Mouse (Mus musculus) megakaryocyte, adult 5-6 weeks (primary cell): ENCODE data around the gene Rnf157. TPM values are rescaled to one million over a fixed set of nuclear protein-coding genes. Genes with fewer than 3 reads are reported as not detected.
"Not testable (repeated sequence)": the region's sequence is repeated elsewhere in the genome, so short reads cannot be mapped to it uniquely, and the experiment has no call there.

Source experiments
- ATAC-seq: 2 replicates; pipeline ENCODE4 v1.8.0; 2016; ENCODE audit warnings: mild to moderate bottlenecking, inconsistent platforms; ENCODE audit not compliant: poor library complexity, severe bottlenecking
- total RNA-seq, 2 experiments: library from RNA; stranded (forward) in 1 of 2; stranded (reverse) in 1 of 2; fragments of 153-499, 151-499 nt in 1 of 2; fragments of 221-1000, 200-1000 nt in 1 of 2; gene quantifications; 2 replicates each; pipeline versions ENCODE4 v1.2.3 to v1.2.4; 2015 to 2017

Gene Rnf157
- total RNA-seq, 2 experiments from 2014 or later, result 5.7 to 6.2 TPM

- ATAC-seq, result no peak
Measured at GRCm38 (mm10) chr11:116418841-116419462, 6.1 kb upstream of the Rnf157 start.

GRCm38 (mm10) chr11:116418194-116418840 lies 5.5 kb upstream of the Rnf157 start:
- peak; percentile 64 for ATAC-seq

- no peak for ATAC-seq
Measured at GRCm38 (mm10) chr11:116417054-116417453, 4.2 kb upstream of the Rnf157 start.

GRCm38 (mm10) chr11:116416196-116416943 lies 3.5 kb upstream of the Rnf157 start:
- ATAC-seq, result no peak

GRCm38 (mm10) chr11:116413631-116414022 lies 795 bp upstream of the Rnf157 start:
- ATAC-seq, result peak; percentile 11; the same call in 1 of the 2 replicates

- peak; percentile 31 for ATAC-seq
Measured at GRCm38 (mm10) chr11:116412028-116412827, 604 bp downstream of the Rnf157 start.

GRCm38 (mm10) chr11:116411582-116411981 lies 1.2 kb downstream of the Rnf157 start:
- ATAC-seq, result no peak

GRCm38 (mm10) chr11:116410415-116410814 lies 2.4 kb downstream of the Rnf157 start:
- not testable (repeated sequence) for ATAC-seq

- ATAC-seq, result no peak
Measured at GRCm38 (mm10) chr11:116409008-116409407, 3.8 kb downstream of the Rnf157 start.

GRCm38 (mm10) chr11:116406231-116406728 lies 6.6 kb downstream of the Rnf157 start:
- ATAC-seq, result peak; percentile 33; the same call in 1 of the 2 replicates

- no peak for ATAC-seq
Measured at GRCm38 (mm10) chr11:116405601-116406000, 7.2 kb downstream of the Rnf157 start.

- ATAC-seq, result no peak
Measured at GRCm38 (mm10) chr11:116400560-116400959, 12.3 kb downstream of the Rnf157 start.

- no peak for ATAC-seq
Measured at GRCm38 (mm10) chr11:116398348-116398677, 14.5 kb downstream of the Rnf157 start.

- ATAC-seq, result no peak
Measured at GRCm38 (mm10) chr11:116397517-116398347, 15.1 kb downstream of the Rnf157 start.

GRCm38 (mm10) chr11:116396934-116397330 lies 15.9 kb downstream of the Rnf157 start:
- ATAC-seq, result no peak

GRCm38 (mm10) chr11:116396276-116396933 lies 16.4 kb downstream of the Rnf157 start:
- no peak for ATAC-seq

GRCm38 (mm10) chr11:116394769-116395168 lies 18.1 kb downstream of the Rnf157 start:
- ATAC-seq, result peak; percentile 49

- peak; percentile 96 for ATAC-seq
Measured at GRCm38 (mm10) chr11:116388841-116389480, 23.9 kb downstream of the Rnf157 start.
